Mouse (Mus musculus): ENCODE results near the gene Gm10271. TPM values are rescaled to one million over a fixed set of nuclear protein-coding genes. Genes with fewer than 3 reads are reported as not detected.

Gm10271 gene
- polyA plus RNA-seq, 1 experiment from 2014 or later = not detected

DNA sequence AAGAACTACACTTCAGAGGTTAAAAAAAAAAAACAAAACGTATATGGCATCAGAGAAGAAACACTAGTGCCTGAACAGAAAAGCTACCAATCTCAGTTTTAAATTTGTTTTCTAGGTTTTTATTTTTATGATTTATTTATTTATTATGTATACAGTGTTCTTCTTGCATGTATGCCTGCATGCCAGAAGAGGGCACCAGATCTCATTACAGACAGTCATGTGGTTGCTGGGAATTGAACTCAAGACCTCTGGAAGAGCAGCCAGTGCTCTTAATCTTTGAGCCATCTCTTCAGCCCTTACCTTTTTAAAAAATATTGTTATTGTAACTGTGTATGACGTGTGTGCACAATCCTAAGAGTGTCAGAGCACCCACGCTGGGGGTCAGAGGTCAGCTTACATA is 28.3 kb downstream of the Gm10271 start:
- in situ Hi-C loops (cut with MboI; ENCODE audit: low pct_unique_long_range_greater_than_20kb) = loop anchor here (25.0 kb wide), 1 partner anchor 268 kb away; the partner anchor contains the start of gene Yeats4
- ATAC-seq (no peak), DNase-seq (ENCODE audit: low read depth, low spot score) (no peak)
- ChIA-PET CTCF (interaction anchor here (0.8 to 2.5 kb wide), 10 partner anchors 10 to 95 kb away, joined by 3 to 7 read pairs (median 4); no protein-coding TSS in a partner anchor), POLR2A (interaction anchor here (0.5 to 0.6 kb wide), 2 partner anchors 371 to 758 kb away, joined by 3 to 4 read pairs; no protein-coding TSS in a partner anchor)
- TF ChIP-seq CTCF (IDR thresholded peaks at IDR 0.05) = peak; percentile 72
- H3K27me3 ChIP-seq = no peaks in the 10 kb centered on the region

DNA sequence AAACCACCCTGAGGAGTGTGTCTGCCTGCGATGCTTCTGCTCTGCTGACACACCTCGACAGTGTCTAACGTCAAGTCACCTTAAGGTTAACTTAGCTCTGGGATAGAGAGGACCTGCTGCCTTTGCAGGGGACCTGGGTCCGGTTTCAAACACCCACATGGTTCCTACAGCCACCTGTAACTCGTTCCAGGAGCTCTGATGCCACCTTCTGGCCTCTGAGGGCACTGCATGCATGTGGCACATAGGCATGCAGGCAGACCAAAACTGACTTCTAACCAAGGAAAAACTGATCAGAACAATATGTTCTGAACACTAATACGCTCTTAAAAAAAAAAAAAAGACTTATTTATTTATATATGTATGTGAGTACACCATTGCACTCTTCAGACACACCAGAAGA is 29.4 kb downstream of the Gm10271 start:
- no peaks in the 10 kb centered on the region for H3K27me3 ChIP-seq
- no peak for ATAC-seq
- CTCF ChIA-PET = interaction anchor here (1.1 to 1.8 kb wide), 2 partner anchors 12 to 23 kb away, joined by 3 to 5 read pairs; no protein-coding TSS in a partner anchor
- DNase-seq (ENCODE audit: low read depth, low spot score) = no peak
- TF ChIP-seq CTCF (IDR thresholded peaks at IDR 0.05) = peak; percentile 63
- POLR2A ChIA-PET = no interaction called here
- in situ Hi-C loops (cut with MboI; ENCODE audit: low pct_unique_long_range_greater_than_20kb) = loop anchor here (25.0 kb wide), 1 partner anchor 269 kb away; the partner anchor contains the start of gene Yeats4

DNA sequence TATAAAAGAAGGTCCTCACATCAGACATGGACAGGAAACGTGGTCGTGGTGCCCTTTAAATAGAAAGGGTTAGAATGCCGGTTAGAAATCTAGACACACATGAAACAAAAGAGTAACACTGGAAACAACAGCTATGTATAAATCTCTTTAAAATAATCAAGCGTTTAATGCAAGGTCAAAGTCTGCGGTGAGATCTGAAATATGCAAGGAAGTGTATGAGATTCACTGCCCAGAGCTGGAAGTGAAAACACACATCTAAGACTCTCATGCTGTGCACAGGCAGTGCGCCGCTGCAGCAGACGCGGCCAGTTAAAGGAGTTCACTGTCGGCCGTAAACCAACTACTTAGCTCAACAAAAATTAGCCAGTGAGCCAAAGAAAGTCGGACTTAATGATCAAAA is 37.4 kb downstream of the Gm10271 start:
- no peaks in the 10 kb centered on the region for H3K27me3 ChIP-seq
- ATAC-seq (no peak), DNase-seq (ENCODE audit: low read depth, low spot score) (no peak)
- POLR2A ChIA-PET = no interaction called here
- CTCF ChIA-PET = interaction anchor here (0.9 to 2.1 kb wide), 5 partner anchors 10 to 99 kb away, joined by 3 to 7 read pairs (median 3); no protein-coding TSS in a partner anchor
- in situ Hi-C loops (cut with MboI; ENCODE audit: low pct_unique_long_range_greater_than_20kb) = loop anchor here (25.0 kb wide), 1 partner anchor 277 kb away; the partner anchor contains the start of gene Yeats4
- no peak for TF ChIP-seq CTCF (IDR thresholded peaks at IDR 0.05)

DNA sequence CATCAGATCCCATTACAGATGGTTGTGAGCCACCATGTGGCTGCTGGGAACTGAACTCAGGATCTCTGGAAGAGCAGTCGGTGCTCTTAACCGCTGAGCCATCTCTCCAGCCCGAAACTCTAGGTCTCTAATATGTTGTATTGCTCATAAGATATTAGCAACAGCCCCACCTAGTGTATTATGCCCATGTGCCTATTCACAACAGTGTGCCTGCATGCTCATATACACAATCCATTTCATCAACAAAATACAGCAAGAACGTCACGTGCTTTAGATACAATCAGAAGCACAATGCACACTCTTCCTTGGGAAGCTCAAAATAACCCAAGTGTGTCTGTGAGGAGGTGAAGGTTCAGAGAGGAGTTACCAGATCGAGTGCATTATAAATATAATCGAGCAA is 38.6 kb downstream of the Gm10271 start:
- in situ Hi-C loops (cut with MboI; ENCODE audit: low pct_unique_long_range_greater_than_20kb) = loop anchor here (25.0 kb wide), 1 partner anchor 279 kb away; the partner anchor contains the start of gene Yeats4
- DNase-seq (ENCODE audit: low read depth, low spot score) (no peak), ATAC-seq (no peak)
- CTCF ChIA-PET = interaction anchor here (1.0 to 2.1 kb wide), 3 partner anchors 8 to 11 kb away, joined by 3 to 7 read pairs (median 4); no protein-coding TSS in a partner anchor
- POLR2A ChIA-PET = no interaction called here
- no peak for TF ChIP-seq CTCF (IDR thresholded peaks at IDR 0.05)
- no peaks in the 10 kb centered on the region for H3K27me3 ChIP-seq

DNA sequence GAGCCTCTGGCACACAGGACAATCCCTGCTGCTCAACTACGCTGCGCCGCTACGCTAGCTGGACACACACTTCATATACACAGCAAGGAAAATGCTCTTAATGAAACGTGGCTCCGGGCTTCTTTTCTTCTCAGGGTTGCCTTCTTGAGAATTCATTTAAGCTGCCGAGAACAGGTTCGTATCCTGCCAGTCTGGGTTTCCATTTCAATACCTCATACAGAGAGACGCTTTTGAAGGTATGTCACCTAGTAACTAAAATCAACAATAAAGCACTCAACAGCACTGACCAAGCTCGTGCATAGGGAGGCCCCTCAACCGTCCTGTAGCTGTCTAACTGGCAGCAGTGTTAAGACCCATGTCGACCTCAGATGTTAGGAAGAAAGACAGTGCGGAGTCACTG is 40.0 kb downstream of the Gm10271 start:
- ChIA-PET POLR2A (no interaction called here), CTCF (no interaction called here)
- no peaks in the 10 kb centered on the region for H3K27me3 ChIP-seq
- in situ Hi-C loops (cut with MboI; ENCODE audit: low pct_unique_long_range_greater_than_20kb) = loop anchor here (25.0 kb wide), 1 partner anchor 280 kb away; the partner anchor contains the start of gene Yeats4
- ATAC-seq = no peak
- no peak for TF ChIP-seq CTCF (IDR thresholded peaks at IDR 0.05)
- DNase-seq (ENCODE audit: low read depth, low spot score) = no peak

DNA sequence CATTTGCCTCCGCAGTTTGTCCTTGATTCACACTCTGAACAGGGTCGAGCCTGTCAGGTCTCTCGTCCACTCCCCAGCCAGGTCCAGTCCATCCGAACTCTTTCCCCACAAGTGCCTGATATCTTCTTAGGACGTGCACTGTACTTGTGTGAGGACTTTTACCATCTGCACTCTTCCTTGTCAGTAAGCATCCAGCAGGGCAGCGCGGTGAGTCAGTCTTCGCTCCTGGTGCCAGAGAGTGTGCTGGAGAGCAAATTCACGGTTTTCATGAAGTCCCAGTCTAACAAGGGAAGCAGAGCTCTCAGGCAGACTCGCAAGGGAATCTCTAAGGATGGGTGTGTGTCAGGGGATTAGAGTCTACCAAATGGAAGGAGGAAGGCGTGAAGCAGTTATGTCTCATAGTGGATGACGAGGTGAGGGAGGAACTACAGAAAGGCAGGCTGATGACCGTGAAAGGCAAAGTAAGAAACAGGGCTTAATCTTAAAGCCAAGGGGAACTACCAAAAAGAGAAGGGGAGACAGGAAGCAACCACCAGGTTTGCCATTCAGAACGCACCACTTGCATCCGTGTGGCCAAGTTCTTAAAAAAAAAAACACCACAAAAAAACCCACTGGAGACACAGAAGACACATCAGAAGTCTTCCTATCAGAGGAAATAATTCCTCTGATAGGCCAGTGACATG is 40.8 kb downstream of the Gm10271 start:
- ATAC-seq (peak; percentile 26), DNase-seq (ENCODE audit: low read depth, low spot score) (no peak)
- ChIA-PET POLR2A (no interaction called here), CTCF (interaction anchor here (0.7 kb wide), 1 partner anchor 17 kb away, joined by 3 read pairs; no protein-coding TSS in a partner anchor)
- no peaks in the 10 kb centered on the region for H3K27me3 ChIP-seq
- in situ Hi-C loops (cut with MboI; ENCODE audit: low pct_unique_long_range_greater_than_20kb) = loop anchor here (25.0 kb wide), 1 partner anchor 281 kb away; the partner anchor contains the start of gene Yeats4
- no peak for TF ChIP-seq CTCF (IDR thresholded peaks at IDR 0.05)

DNA sequence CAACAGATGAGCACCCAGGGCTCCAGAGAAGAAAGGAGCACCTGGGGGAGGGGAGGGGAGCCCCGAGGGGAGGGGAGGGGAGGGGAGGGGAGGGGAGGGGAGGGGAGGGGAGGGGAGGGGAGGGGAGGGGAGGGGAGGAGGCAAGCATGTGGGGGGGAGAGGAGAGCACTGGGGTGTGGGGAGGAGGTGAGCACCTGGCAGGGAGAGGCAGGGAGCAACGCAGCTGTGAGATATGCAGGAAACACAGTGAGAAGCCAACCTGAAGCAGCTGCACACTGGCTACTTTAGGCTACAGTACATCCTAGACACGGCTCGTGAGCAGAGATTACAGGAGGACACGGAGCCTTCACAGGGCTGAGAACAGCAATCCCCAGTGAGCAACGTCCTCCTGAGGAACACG is 41.5 kb downstream of the Gm10271 start:
- ATAC-seq (no peak), DNase-seq (ENCODE audit: low read depth, low spot score) (no peak)
- TF ChIP-seq CTCF (IDR thresholded peaks at IDR 0.05) = no peak
- in situ Hi-C loops (cut with MboI; ENCODE audit: low pct_unique_long_range_greater_than_20kb) = loop anchor here (25.0 kb wide), 1 partner anchor 281 kb away; the partner anchor contains the start of gene Yeats4
- ChIA-PET CTCF (interaction anchor here (0.7 kb wide), 2 partner anchors 12 to 18 kb away, joined by 3 read pairs; no protein-coding TSS in a partner anchor), POLR2A (no interaction called here)
- H3K27me3 ChIP-seq = no peaks in the 10 kb centered on the region

DNA sequence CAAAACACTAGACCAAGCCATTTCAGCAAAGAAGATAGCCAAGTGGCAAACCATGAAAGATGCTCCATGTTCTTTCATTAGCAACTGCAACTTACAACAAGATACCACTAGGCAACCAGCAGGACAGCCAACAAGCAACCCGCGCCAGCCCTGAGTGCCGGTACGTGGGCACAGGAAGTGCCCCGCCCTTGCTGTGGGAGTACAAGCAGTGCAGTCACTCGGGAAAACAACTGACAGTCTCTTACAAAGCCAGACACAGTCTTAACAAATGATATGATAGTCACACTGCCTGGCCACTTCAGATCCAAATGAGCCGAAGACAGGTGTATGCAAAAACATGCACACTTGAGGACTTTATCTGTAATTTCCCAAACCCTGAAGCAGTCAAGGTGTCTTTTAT is 41.9 kb downstream of the Gm10271 start:
- POLR2A ChIA-PET = no interaction called here
- no peak for ATAC-seq
- H3K27me3 ChIP-seq = no peaks in the 10 kb centered on the region
- TF ChIP-seq CTCF (IDR thresholded peaks at IDR 0.05) = no peak
- in situ Hi-C loops (cut with MboI; ENCODE audit: low pct_unique_long_range_greater_than_20kb) = loop anchor here (25.0 kb wide), 1 partner anchor 282 kb away; the partner anchor contains the start of gene Yeats4
- no peak for DNase-seq (ENCODE audit: low read depth, low spot score)
- CTCF ChIA-PET = interaction anchor here (0.7 kb wide), 1 partner anchor 12 kb away, joined by 3 read pairs; no protein-coding TSS in a partner anchor

DNA sequence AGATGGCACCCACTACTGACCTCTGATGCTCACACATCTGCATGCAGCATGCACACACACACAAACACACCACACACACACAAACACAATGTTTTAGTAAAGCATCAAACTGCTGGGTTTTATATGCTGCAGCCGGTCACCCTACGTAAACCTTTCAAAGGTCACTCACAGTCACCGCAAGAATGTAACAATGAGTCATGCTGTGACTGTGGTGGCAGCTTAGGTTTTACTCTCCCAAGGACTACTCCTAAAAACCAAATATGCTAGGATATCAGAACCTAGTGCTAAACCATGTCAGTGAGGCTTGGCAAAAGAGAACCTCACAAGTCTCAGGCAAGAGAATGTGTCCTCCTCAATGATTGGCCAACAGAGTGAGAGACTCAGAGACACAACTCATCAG is 43.6 kb downstream of the Gm10271 start:
- CTCF ChIA-PET = interaction anchor here (1.1 to 1.5 kb wide), 3 partner anchors 9 to 15 kb away, joined by 4 read pairs; no protein-coding TSS in a partner anchor
- DNase-seq (ENCODE audit: low read depth, low spot score) (no peak), ATAC-seq (no peak)
- TF ChIP-seq CTCF (IDR thresholded peaks at IDR 0.05) = no peak
- POLR2A ChIA-PET = no interaction called here
- H3K27me3 ChIP-seq = no peaks in the 10 kb centered on the region
- in situ Hi-C loops (cut with MboI; ENCODE audit: low pct_unique_long_range_greater_than_20kb) = loop anchor here (25.0 kb wide), 1 partner anchor 283 kb away; the partner anchor contains the start of gene Yeats4

DNA sequence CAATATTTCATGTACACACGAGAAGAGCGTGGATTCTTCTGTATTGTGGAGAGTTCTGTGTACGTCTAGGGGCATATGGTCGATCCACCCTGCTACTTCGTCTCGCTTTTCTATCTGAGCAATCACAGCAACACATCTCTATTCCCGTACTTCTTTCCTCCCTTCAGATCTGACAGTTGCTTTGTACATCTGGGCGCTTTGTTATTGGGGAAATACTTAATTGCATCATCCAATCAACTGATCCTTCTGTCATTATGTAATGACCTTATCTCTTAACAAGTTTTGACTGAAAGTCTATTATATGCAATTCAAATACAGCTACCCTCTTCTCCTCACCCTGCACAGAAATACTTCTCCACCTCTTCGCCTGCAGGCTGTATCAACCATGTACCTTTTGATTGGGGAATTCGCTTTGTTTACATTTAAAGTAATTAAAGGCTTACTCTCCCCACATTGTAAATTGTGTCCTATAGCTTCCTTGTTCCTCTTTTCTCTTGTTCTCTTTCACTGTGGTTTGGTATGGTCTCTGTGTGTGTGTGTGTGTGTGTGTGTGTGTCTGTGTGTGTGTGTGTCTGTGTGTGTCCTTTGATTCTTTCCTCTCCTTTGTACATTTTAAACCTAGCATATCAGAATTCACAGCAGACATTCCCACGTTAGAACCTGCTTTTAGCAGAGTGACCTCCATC is 45.8 kb downstream of the Gm10271 start:
- TF ChIP-seq CTCF (IDR thresholded peaks at IDR 0.05) = no peak
- no peak for ATAC-seq
- ChIA-PET POLR2A (no interaction called here), CTCF (interaction anchor here (1.2 kb wide), 1 partner anchor 20 kb away, joined by 3 read pairs; no protein-coding TSS in a partner anchor)
- H3K27me3 ChIP-seq = no peaks in the 10 kb centered on the region
- no peak for DNase-seq (ENCODE audit: low read depth, low spot score)
- in situ Hi-C loops (cut with MboI; ENCODE audit: low pct_unique_long_range_greater_than_20kb) = loop anchor here (25.0 kb wide), 1 partner anchor 286 kb away; the partner anchor contains the start of gene Yeats4
